Mouse (Mus musculus) olfactory bulb, adult 2 months (tissue): ENCODE measurements at regions not wholly inside any gene's neighbourhood (a gene's known extent, or its start where the extent isn't known, plus 50 kb on each side); places are given as distances from the start of the nearest gene placed in this dataset.

Experiments
- H3K27ac ChIP-seq: fragments of 200-500 bp; 2 replicates; pipeline ENCODE4 v1.5.1; 2012; ENCODE audit warnings: low read depth, low read length; ENCODE audit not compliant: insufficient read depth
- H3K4me1 ChIP-seq: fragments of 200-500 bp; 2 replicates; pipeline ENCODE4 v1.6.1; 2012; ENCODE audit warnings: low read length; ENCODE audit not compliant: control insufficient read depth, insufficient read depth
- H3K4me3 ChIP-seq: fragments of 200-500 bp; 2 replicates; pipeline ENCODE4 v1.5.1; 2012; ENCODE audit warnings: mild to moderate bottlenecking, low read depth, low read length, moderate library complexity; ENCODE audit not compliant: insufficient read depth
- CTCF ChIP-seq: fragments of 200-500 bp; IDR thresholded peaks from 2 replicates; pipeline ENCODE4 v1.5.1; 2012; ENCODE audit warnings: low read depth, mild to moderate bottlenecking, low read length, moderate library complexity; ENCODE audit not compliant: insufficient read depth
- POLR2A ChIP-seq: fragments of 200-500 bp; IDR thresholded peaks from 2 replicates; pipeline ENCODE4 v1.6.1; 2012; ENCODE audit warnings: mild to moderate bottlenecking, low read depth, low read length, moderate library complexity; ENCODE audit not compliant: insufficient read depth
- WGBS: fragments of 180-500 bp; shearing (Covaris S2); methylation state at CpG from one replicate; pipeline ENCODE4 v1.1.7; 2018; 5-methylcytosine and 5-hydroxymethylcytosine counted together

GRCm38 (mm10) chr7:34537122-34537521 is 119.4 kb downstream of the Kctd15 start:
- WGBS = 80% methylated on average over 9 of the region's 9 CpGs
- TF ChIP-seq CTCF (no peak), POLR2A (no peak)

GRCm38 (mm10) chr7:34534241-34534640 is 122.3 kb downstream of the Kctd15 start:
- 75% methylated on average over 5 of the region's 5 CpGs for WGBS
- TF ChIP-seq POLR2A (no peak), CTCF (no peak)
- Histone ChIP-seq H3K27ac (no peak overlapping the region), H3K4me1 (peaks cover 3% of the 10 kb centered on the region; the same call in 1 of the 2 replicates), H3K4me3 (no peak overlapping the region)

More at GRCm38 (mm10) chr7:34537122-34537521, 119.4 kb downstream of the Kctd15 start:
- H3K27ac ChIP-seq = no peak overlapping the region
- H3K4me1 ChIP-seq = peaks cover 3% of the 10 kb centered on the region; the same call in 1 of the 2 replicates
- H3K4me3 ChIP-seq = no peak overlapping the region

- Histone ChIP-seq H3K27ac (no peak overlapping the region), H3K4me1 (no peaks in the 10 kb centered on the region), H3K4me3 (no peak overlapping the region)
- TF ChIP-seq POLR2A (no peak), CTCF (no peak)
- 86% methylated on average over 3 of the region's 3 CpGs for WGBS
These were observed 124.9 kb downstream of the Kctd15 start for GRCm38 (mm10) chr7:34531639-34532038.

DNA sequence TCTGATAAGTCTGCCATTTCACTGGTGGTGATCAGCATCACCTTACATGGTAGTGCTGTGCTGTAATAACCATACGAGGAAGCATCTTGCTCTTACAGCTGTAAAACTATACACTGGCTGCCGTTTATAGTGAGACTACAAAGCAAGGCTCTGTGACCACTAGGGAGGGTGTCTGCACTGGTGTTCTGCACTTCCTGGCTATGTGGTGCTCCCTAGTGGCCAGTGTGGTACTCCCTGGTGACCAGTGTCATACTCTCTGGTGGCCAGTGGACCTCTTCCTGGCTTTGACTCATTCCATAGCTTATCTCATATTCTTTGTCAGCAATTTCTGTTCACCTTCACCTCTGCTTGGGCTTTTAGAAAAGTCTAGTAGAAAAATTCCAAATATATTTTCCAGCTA is 114.7 kb upstream of the Lsm14a start:
- 72% methylated on average over 2 of the region's 2 CpGs for WGBS
- TF ChIP-seq POLR2A (no peak), CTCF (no peak)
- Histone ChIP-seq H3K4me3 (no peak overlapping the region), H3K4me1 (no peaks in the 10 kb centered on the region), H3K27ac (no peak overlapping the region)

GRCm38 (mm10) chr7:34506816-34507215 is 113.7 kb upstream of the Lsm14a start:
- TF ChIP-seq CTCF = no peak
- TF ChIP-seq POLR2A = no peak
- Histone ChIP-seq H3K4me3 (no peak overlapping the region), H3K27ac (no peak overlapping the region), H3K4me1 (no peaks in the 10 kb centered on the region)
- WGBS = 72% methylated on average over 4 of the region's 4 CpGs

DNA sequence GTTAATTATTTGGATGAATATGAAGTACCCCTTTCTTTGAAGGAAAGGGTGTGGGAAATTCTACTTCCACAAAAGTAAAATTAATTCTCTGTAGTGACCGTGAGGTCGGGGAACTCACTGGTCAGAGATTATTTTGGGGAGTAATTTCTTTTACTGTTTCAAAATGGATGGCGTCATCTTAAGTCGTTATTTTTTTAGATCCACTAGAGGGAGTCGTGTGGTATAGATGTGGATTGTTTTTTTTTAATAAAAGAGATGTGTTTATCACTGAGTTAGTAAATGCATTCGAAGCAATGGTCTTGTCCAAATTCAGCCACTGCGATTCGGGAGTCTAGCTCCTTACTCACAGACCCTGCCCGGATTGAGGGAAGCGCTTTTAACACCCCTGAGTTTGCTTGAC is 100.8 kb upstream of the Lsm14a start:
- 56% methylated on average over 10 of the region's 10 CpGs for WGBS
- no peak for TF ChIP-seq CTCF
- TF ChIP-seq POLR2A = no peak

GRCm38 (mm10) chr7:34484908-34485598 is 91.9 kb upstream of the Lsm14a start:
- H3K4me3 ChIP-seq = no peak overlapping the region
- TF ChIP-seq POLR2A (no peak), CTCF (no peak)
- no peak overlapping the region for H3K27ac ChIP-seq
- H3K4me1 ChIP-seq = peaks cover 3% of the 10 kb centered on the region; the same call in 1 of the 2 replicates
- 80% methylated on average over 18 of the region's 18 CpGs for WGBS

More for the DNA sequence above, 100.8 kb upstream of the Lsm14a start:
- H3K4me1 ChIP-seq = no peaks in the 10 kb centered on the region
- no peak overlapping the region for H3K4me3 ChIP-seq
- H3K27ac ChIP-seq = no peak overlapping the region

- Histone ChIP-seq H3K27ac (no peak overlapping the region), H3K4me3 (no peak overlapping the region), H3K4me1 (peaks cover 3% of the 10 kb centered on the region; the same call in 1 of the 2 replicates)
- TF ChIP-seq CTCF (no peak), POLR2A (no peak)
- WGBS = 64% methylated on average over 8 of the region's 9 CpGs
These were observed 90.3 kb upstream of the Lsm14a start for GRCm38 (mm10) chr7:34483368-34483767.

GRCm38 (mm10) chr7:34480771-34481170 is 87.7 kb upstream of the Lsm14a start:
- Histone ChIP-seq H3K27ac (no peak overlapping the region), H3K4me3 (no peak overlapping the region), H3K4me1 (peaks cover 3% of the 10 kb centered on the region; the same call in 1 of the 2 replicates)
- TF ChIP-seq POLR2A (no peak), CTCF (no peak)
- 78% methylated on average over 5 of the region's 5 CpGs for WGBS

GRCm38 (mm10) chr7:34471003-34471402 is 77.9 kb upstream of the Lsm14a start:
- WGBS = 19% methylated on average over 14 of the region's 14 CpGs
- TF ChIP-seq CTCF (no peak), POLR2A (no peak)
- no peak overlapping the region for H3K4me3 ChIP-seq
- no peak overlapping the region for H3K27ac ChIP-seq
- peaks cover 3% of the 10 kb centered on the region; the same call in 1 of the 2 replicates for H3K4me1 ChIP-seq
